Mouse (Mus musculus) lung, embryonic 15.5 days (tissue): ENCODE results near the gene Fmnl2. TPM values are rescaled to one million over a fixed set of nuclear protein-coding genes. Genes with fewer than 3 reads are reported as not detected.

Source experiments
- ATAC-seq: fragments of 200-750 bp; cut with Nextera tagmentation; 2 replicates; pipeline ENCODE4 v1.8.0; 2017; ENCODE audit warnings: moderate number of reproducible peaks, borderline replicate concordance; ENCODE audit not compliant: low FRiP score, low TSS enrichment; ENCODE audit errors: extremely low read depth
- H3K27ac ChIP-seq: fragments of 300-500 bp; sonication (generic); 2 replicates; pipeline ENCODE4 v1.5.1; 2015; ENCODE audit warnings: moderate library complexity, mild to moderate bottlenecking, inconsistent platforms
- H3K27me3 ChIP-seq: fragments of 300-500 bp; sonication (generic); 2 replicates; pipeline ENCODE4 v1.6.1; 2015; ENCODE audit warnings: inconsistent platforms
- H3K36me3 ChIP-seq: fragments of 300-500 bp; sonication (generic); 2 replicates; pipeline ENCODE4 v1.6.1; 2015; ENCODE audit warnings: inconsistent platforms
- H3K4me1 ChIP-seq: fragments of 300-500 bp; sonication (generic); 2 replicates; pipeline ENCODE4 v1.6.1; 2015; ENCODE audit warnings: inconsistent platforms
- H3K4me2 ChIP-seq: fragments of 300-500 bp; sonication (generic); 2 replicates; pipeline ENCODE4 v1.6.1; 2015; ENCODE audit warnings: inconsistent platforms, mild to moderate bottlenecking, moderate library complexity
- H3K4me3 ChIP-seq: fragments of 300-500 bp; sonication (generic); 2 replicates; pipeline ENCODE4 v1.5.1; 2015; ENCODE audit warnings: mild to moderate bottlenecking, inconsistent platforms
- H3K9ac ChIP-seq: fragments of 300-500 bp; sonication (generic); 2 replicates; pipeline ENCODE4 v1.6.1; 2015; ENCODE audit warnings: inconsistent platforms
- H3K9me3 ChIP-seq: fragments of 300-500 bp; sonication (generic); 2 replicates; pipeline ENCODE4 v1.6.1; 2016; ENCODE audit warnings: inconsistent platforms
- WGBS: fragments of 180-500 bp; shearing (Covaris S2); methylation state at CpG from one replicate; pipeline ENCODE4 v1.1.7; 2015; 5-methylcytosine and 5-hydroxymethylcytosine counted together
- polyA plus RNA-seq: library from polyadenylated mRNA; unstranded; fragments of >200 nt; fragmentation: Nextera tagmentation; extraction: Ambion mirVana; gene quantifications from 2 replicates; pipeline ENCODE4 v1.2.1, GENCODE M21; 2015

Gene Fmnl2
- polyA plus RNA-seq: 3.7 TPM in 2 replicates

DNA sequence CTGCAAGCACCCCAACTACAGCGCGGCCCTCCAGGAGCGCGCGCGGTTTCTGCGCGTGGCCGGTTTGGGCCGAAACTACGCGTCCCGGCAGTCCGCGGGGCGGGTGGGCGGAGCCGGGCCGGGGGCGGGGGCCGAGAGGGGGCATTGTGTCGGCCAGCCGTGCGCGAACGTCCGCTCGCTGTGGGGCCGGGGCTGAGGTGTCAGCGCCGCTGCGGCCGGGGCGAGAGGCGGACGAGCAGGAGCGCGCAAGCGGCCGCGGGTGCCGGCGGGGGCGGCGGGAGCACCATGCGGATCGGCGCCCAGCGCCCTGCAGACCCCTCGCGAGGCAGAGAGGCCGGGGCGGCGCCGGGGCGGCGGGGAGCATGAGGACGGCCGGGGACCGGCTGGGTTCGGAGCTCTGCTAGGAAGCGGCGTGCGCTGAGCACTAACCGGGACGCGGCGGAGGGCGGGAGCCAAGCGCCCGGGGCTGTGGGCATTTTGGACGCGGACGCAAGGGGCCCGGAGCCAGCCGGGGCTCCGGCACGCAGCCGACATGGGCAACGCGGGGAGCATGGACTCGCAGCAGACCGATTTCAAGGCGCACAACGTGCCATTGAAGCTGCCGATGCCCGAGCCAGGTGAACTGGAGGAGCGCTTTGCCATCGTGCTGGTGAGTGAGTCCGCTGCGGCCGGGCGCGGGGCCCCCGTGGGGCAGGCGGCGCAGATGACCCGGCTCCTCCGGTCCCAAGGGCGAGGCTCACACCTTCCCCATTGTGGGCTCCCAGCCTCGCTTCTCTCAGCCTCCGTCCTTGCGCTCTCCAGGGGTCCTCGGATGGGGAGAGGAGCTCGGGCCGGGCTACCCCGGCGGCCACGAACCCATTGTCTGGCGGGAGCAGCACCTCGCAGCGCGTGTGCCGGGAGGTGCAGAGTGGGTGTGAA, at the start of gene Fmnl2:
Fmnl2 (plus strand) TSS at position 250 of the 918 bp plus-strand sequence.
- Histone ChIP-seq H3K4me1 (peaks cover 28% of the 10 kb centered on the region), H3K9ac (peak within 1 kb of the TSS; percentile 79), H3K9me3 (no peaks in the 10 kb centered on the region), H3K27ac (peak within 1 kb of the TSS; percentile 65), H3K4me3 (peak within 1 kb of the TSS; percentile 80), H3K27me3 (no peaks in the 10 kb centered on the region), H3K4me2 (peak within 1 kb of the TSS; percentile 99), H3K36me3 (no peaks in the 10 kb centered on the region)
- WGBS: under 1% methylated on average over 114 of the region's 114 CpGs
- ATAC-seq: peak; percentile 90

- H3K27me3 ChIP-seq: no peaks in the 10 kb centered on the region
- H3K9me3 ChIP-seq: no peaks in the 10 kb centered on the region
- H3K4me3 ChIP-seq: no peak overlapping the region
- WGBS: 41% methylated on average over 5 of the region's 5 CpGs
- no peak overlapping the region for H3K27ac ChIP-seq
- H3K9ac ChIP-seq: no peak overlapping the region
- no peaks in the 10 kb centered on the region for H3K36me3 ChIP-seq
- no peak overlapping the region for H3K4me2 ChIP-seq
- peaks cover 11% of the 10 kb centered on the region for H3K4me1 ChIP-seq
- no peak for ATAC-seq
Measured at GRCm38 (mm10) chr2:52809988-52810387, 47.7 kb upstream of the Fmnl2 start.

GRCm38 (mm10) chr2:52811691-52812090, 46.0 kb upstream of the Fmnl2 start:
- Histone ChIP-seq H3K4me3 (no peak overlapping the region), H3K4me2 (no peak overlapping the region), H3K36me3 (no peaks in the 10 kb centered on the region), H3K27me3 (no peaks in the 10 kb centered on the region), H3K9ac (no peak overlapping the region), H3K4me1 (peaks cover 11% of the 10 kb centered on the region), H3K27ac (no peak overlapping the region), H3K9me3 (no peaks in the 10 kb centered on the region)
- ATAC-seq: peak; percentile 91
- 33% methylated on average over 5 of the region's 5 CpGs for WGBS

DNA sequence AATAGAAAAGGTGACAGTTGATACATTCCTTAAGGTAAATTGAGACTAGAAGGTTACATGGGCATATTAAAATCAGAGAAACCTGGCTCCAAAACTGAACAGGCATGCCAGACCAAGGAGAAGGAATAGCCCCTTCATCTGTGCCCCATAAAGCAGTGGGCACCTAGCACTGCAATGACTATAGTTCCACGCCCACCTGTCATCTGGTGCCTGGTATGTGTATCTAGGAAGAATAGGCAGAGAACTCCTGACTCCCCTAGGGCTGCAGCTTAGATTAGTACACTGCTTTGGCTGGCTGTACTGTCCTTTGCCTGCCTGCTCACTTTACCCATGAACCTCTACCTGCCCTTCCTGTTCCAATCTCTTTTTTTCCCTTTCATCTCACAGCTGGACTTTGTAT, 40.3 kb upstream of the Fmnl2 start:
- Histone ChIP-seq H3K27me3 (no peaks in the 10 kb centered on the region), H3K9me3 (no peaks in the 10 kb centered on the region), H3K4me3 (no peak overlapping the region), H3K36me3 (no peaks in the 10 kb centered on the region), H3K9ac (no peak overlapping the region), H3K27ac (no peak overlapping the region), H3K4me1 (peaks cover 4% of the 10 kb centered on the region; the same call in 1 of the 2 replicates), H3K4me2 (no peak overlapping the region)
- no peak for ATAC-seq
- 100% methylated on average over 1 of the region's 1 CpGs for WGBS

GRCm38 (mm10) chr2:52818944-52819343, 38.7 kb upstream of the Fmnl2 start:
- no peak for ATAC-seq
- H3K9me3 ChIP-seq: no peaks in the 10 kb centered on the region
- H3K27ac ChIP-seq: no peak overlapping the region
- H3K4me2 ChIP-seq: no peak overlapping the region
- H3K4me3 ChIP-seq: no peak overlapping the region
- 0 out of 2 replicates have a peak, but pooled peaks cover 4% of the 10 kb centered on the region for H3K4me1 ChIP-seq
- H3K27me3 ChIP-seq: no peaks in the 10 kb centered on the region
- no peaks in the 10 kb centered on the region for H3K36me3 ChIP-seq
- H3K9ac ChIP-seq: no peak overlapping the region
- 42% methylated on average over 4 of the region's 4 CpGs for WGBS

- Histone ChIP-seq H3K4me2 (no peak overlapping the region), H3K4me3 (no peak overlapping the region), H3K9me3 (no peaks in the 10 kb centered on the region), H3K9ac (no peak overlapping the region), H3K27ac (no peak overlapping the region), H3K4me1 (0 out of 2 replicates have a peak, but pooled peaks cover 4% of the 10 kb centered on the region), H3K27me3 (no peaks in the 10 kb centered on the region), H3K36me3 (no peaks in the 10 kb centered on the region)
- 66% methylated on average over 2 of the region's 2 CpGs for WGBS
- ATAC-seq: no peak
Measured at GRCm38 (mm10) chr2:52822214-52822613, 35.4 kb upstream of the Fmnl2 start.

GRCm38 (mm10) chr2:52828077-52828476, 29.6 kb upstream of the Fmnl2 start:
- H3K9ac ChIP-seq: no peak overlapping the region
- H3K9me3 ChIP-seq: no peaks in the 10 kb centered on the region
- no peak overlapping the region for H3K4me3 ChIP-seq
- WGBS: 82% methylated on average over 4 of the region's 4 CpGs
- H3K4me1 ChIP-seq: no peaks in the 10 kb centered on the region
- no peak overlapping the region for H3K4me2 ChIP-seq
- 0 out of 2 replicates have a peak, but pooled peaks cover 2% of the 10 kb centered on the region for H3K27me3 ChIP-seq
- no peak overlapping the region for H3K27ac ChIP-seq
- ATAC-seq: no peak
- H3K36me3 ChIP-seq: no peaks in the 10 kb centered on the region

- no peaks in the 10 kb centered on the region for H3K9me3 ChIP-seq
- H3K27me3 ChIP-seq: 0 out of 2 replicates have a peak, but pooled peaks cover 3% of the 10 kb centered on the region
- no peak overlapping the region for H3K4me3 ChIP-seq
- H3K4me2 ChIP-seq: no peak overlapping the region
- no peaks in the 10 kb centered on the region for H3K4me1 ChIP-seq
- H3K27ac ChIP-seq: no peak overlapping the region
- WGBS: 73% methylated on average over 4 of the region's 4 CpGs
- no peaks in the 10 kb centered on the region for H3K36me3 ChIP-seq
- H3K9ac ChIP-seq: no peak overlapping the region
- no peak for ATAC-seq
Measured at GRCm38 (mm10) chr2:52830513-52830912, 27.1 kb upstream of the Fmnl2 start.

GRCm38 (mm10) chr2:52831585-52831984, 26.1 kb upstream of the Fmnl2 start:
- Histone ChIP-seq H3K4me2 (no peak overlapping the region), H3K9me3 (no peaks in the 10 kb centered on the region), H3K27ac (no peak overlapping the region), H3K4me3 (no peak overlapping the region), H3K27me3 (0 out of 2 replicates have a peak, but pooled peaks cover 3% of the 10 kb centered on the region), H3K9ac (no peak overlapping the region), H3K4me1 (no peaks in the 10 kb centered on the region), H3K36me3 (no peaks in the 10 kb centered on the region)
- no peak for ATAC-seq
- WGBS: 64% methylated on average over 2 of the region's 2 CpGs

- 77% methylated on average over 3 of the region's 3 CpGs for WGBS
- ATAC-seq: no peak
Measured at GRCm38 (mm10) chr2:52835726-52836125, 21.9 kb upstream of the Fmnl2 start.

DNA sequence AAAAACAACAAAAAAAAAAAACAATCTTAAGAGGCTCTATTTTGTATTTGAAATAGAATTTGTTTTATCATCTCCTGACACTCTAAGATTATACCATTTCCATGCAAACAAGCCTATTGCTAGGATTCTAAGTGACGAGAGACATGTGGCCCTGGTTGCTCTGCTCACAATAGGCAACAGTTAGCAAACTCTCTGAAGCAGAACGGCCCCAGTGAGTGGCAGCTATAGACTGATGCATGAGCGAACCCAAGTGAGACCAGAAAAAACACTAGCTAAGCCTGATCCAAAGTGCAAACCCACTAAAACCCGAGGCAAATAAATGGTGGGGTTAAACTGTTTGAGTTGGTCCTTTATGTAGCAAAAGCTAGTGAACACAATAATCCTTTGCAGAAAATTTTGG, 18.6 kb upstream of the Fmnl2 start:
- Histone ChIP-seq H3K27ac (no peak overlapping the region), H3K9ac (no peak overlapping the region), H3K27me3 (no peaks in the 10 kb centered on the region; the same call in 1 of the 2 replicates), H3K4me3 (no peak overlapping the region), H3K9me3 (no peaks in the 10 kb centered on the region), H3K36me3 (no peaks in the 10 kb centered on the region), H3K4me2 (no peak overlapping the region), H3K4me1 (0 out of 2 replicates have a peak, but pooled peaks cover 7% of the 10 kb centered on the region)
- 76% methylated on average over 4 of the region's 4 CpGs for WGBS
- no peak for ATAC-seq

More at GRCm38 (mm10) chr2:52835726-52836125, 21.9 kb upstream of the Fmnl2 start:
- no peak overlapping the region for H3K27ac ChIP-seq
- H3K27me3 ChIP-seq: 0 out of 2 replicates have a peak, but pooled peaks cover 3% of the 10 kb centered on the region
- no peaks in the 10 kb centered on the region for H3K36me3 ChIP-seq
- H3K9ac ChIP-seq: no peak overlapping the region
- H3K9me3 ChIP-seq: no peaks in the 10 kb centered on the region
- H3K4me1 ChIP-seq: 0 out of 2 replicates have a peak, but pooled peaks cover 7% of the 10 kb centered on the region
- H3K4me2 ChIP-seq: no peak overlapping the region
- no peak overlapping the region for H3K4me3 ChIP-seq

GRCm38 (mm10) chr2:52839868-52840267, 17.8 kb upstream of the Fmnl2 start:
- Histone ChIP-seq H3K4me2 (no peak overlapping the region), H3K36me3 (no peaks in the 10 kb centered on the region), H3K4me3 (no peak overlapping the region), H3K4me1 (0 out of 2 replicates have a peak, but pooled peaks cover 7% of the 10 kb centered on the region), H3K9ac (no peak overlapping the region), H3K9me3 (no peaks in the 10 kb centered on the region), H3K27ac (no peak overlapping the region), H3K27me3 (no peaks in the 10 kb centered on the region; the same call in 1 of the 2 replicates)
- no peak for ATAC-seq
- WGBS: 72% methylated on average over 3 of the region's 3 CpGs
